Mouse (Mus musculus) forebrain, embryonic 11.5 days (tissue): Measurements from ENCODE around the gene Col6a1. TPM values are rescaled to one million over a fixed set of nuclear protein-coding genes. Genes with fewer than 3 reads are reported as not detected.
A peak's percentile ranks its signal among the peaks of the same experiment; 100 is the strongest.

Source experiments
- ATAC-seq: fragments of 200-750 bp; cut with Nextera tagmentation; replicated peaks from 2 replicates; pipeline ENCODE4 v1.8.0; 2017; ENCODE audit warnings: moderate TSS enrichment; ENCODE audit not compliant: low FRiP score
- DNase-seq: peaks from one replicate; pipeline ENCODE4 v3.0.0-alpha.2; 2017; ENCODE audit warnings: low spot score
- H3K27ac ChIP-seq: fragments of 300-500 bp; sonication (generic); 2 replicates; pipeline ENCODE4 v1.5.1; 2014; ENCODE audit warnings: low read depth, low read length
- H3K27me3 ChIP-seq: fragments of 300-500 bp; sonication (generic); 2 replicates; pipeline ENCODE4 v1.6.1; 2014; ENCODE audit warnings: mild to moderate bottlenecking, low read length, mixed read lengths; ENCODE audit not compliant: control insufficient read depth, insufficient read depth
- H3K36me3 ChIP-seq: fragments of 300-500 bp; sonication (generic); 2 replicates; pipeline ENCODE4 v1.6.1; 2014; ENCODE audit warnings: mild to moderate bottlenecking, low read length, moderate library complexity, mixed read lengths; ENCODE audit not compliant: control insufficient read depth, insufficient read depth
- H3K4me1 ChIP-seq: fragments of 300-500 bp; sonication (generic); replicated peaks from 2 replicates; pipeline ENCODE4 v1.6.1; 2014; ENCODE audit warnings: low read length, mixed read lengths; ENCODE audit not compliant: control insufficient read depth, insufficient read depth
- H3K4me2 ChIP-seq: fragments of 300-500 bp; sonication (generic); 2 replicates; pipeline ENCODE4 v1.6.1; 2014; ENCODE audit warnings: low read depth, mild to moderate bottlenecking, low read length, moderate library complexity, mixed read lengths; ENCODE audit not compliant: severe bottlenecking
- H3K4me3 ChIP-seq: fragments of 300-500 bp; sonication (generic); 2 replicates; pipeline ENCODE4 v1.5.1; 2014; ENCODE audit warnings: low read depth, low read length
- H3K9ac ChIP-seq: fragments of 300-500 bp; sonication (generic); 2 replicates; pipeline ENCODE4 v1.6.1; 2014; ENCODE audit warnings: low read length
- H3K9me3 ChIP-seq: fragments of 300-500 bp; sonication (generic); 2 replicates; pipeline ENCODE4 v1.6.1; 2016; ENCODE audit warnings: low read length, mixed read lengths; ENCODE audit not compliant: control insufficient read depth
- WGBS: fragments of 180-500 bp; shearing (Covaris S2); extraction: QIAGEN DNeasy Blood & Tissue Kit; methylation state at CpG from one replicate; pipeline ENCODE4 v1.1.7; 2014; 5-methylcytosine and 5-hydroxymethylcytosine counted together
- polyA plus RNA-seq: library from polyadenylated mRNA; unstranded; fragments of >200 nt; fragmentation: Nextera tagmentation; extraction: Ambion mirVana; gene quantifications from 2 replicates; pipeline ENCODE4 v1.2.1, GENCODE M21; 2014

Col6a1 gene
- 8.6 and 11.3 TPM in 2 replicates for polyA plus RNA-seq

GRCm38 (mm10) chr10:76725682-76726285, at the start of gene Col6a1:
Gene Col6a1, minus strand, starts transcription at chr10:76726168.
- Histone ChIP-seq H3K4me3 (no peak within 1 kb of the TSS), H3K4me1 (no peaks in the 10 kb centered on the region), H3K27ac (no peak within 1 kb of the TSS), H3K9me3 (no peaks in the 10 kb centered on the region), H3K36me3 (no peaks in the 10 kb centered on the region), H3K4me2 (no peak within 1 kb of the TSS), H3K27me3 (no peaks in the 10 kb centered on the region), H3K9ac (no peak within 1 kb of the TSS)
- DNase-seq (no peak), ATAC-seq (no peak)
- 35% methylated on average over 9 of the region's 9 CpGs for WGBS

DNA sequence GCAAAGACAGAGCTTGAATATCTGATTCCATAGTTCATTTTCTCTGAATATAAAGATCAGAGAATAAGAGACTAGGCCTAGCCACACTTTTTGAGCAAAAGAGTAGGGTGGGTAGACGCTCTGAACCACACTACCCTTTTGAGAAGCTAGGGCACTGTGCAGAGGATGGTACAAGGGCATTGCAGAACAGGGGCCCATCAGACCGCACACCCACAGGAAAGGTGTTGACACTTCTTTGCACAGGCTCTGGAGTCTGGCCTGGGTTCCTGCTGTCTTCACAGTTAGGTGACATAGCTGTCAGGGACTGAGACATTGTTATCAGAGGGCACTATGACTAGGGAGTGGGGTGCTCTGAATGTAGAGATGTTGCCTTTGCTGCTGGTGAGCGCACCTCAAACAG, 45.7 kb upstream of the Col6a1 start:
- Histone ChIP-seq H3K4me3 (no peak overlapping the region), H3K4me2 (no peak overlapping the region), H3K4me1 (no peaks in the 10 kb centered on the region), H3K27ac (no peak overlapping the region), H3K27me3 (no peaks in the 10 kb centered on the region), H3K9ac (no peak overlapping the region), H3K36me3 (no peaks in the 10 kb centered on the region), H3K9me3 (no peaks in the 10 kb centered on the region)
- DNase-seq (no peak), ATAC-seq (no peak)
- WGBS = 89% methylated on average over 3 of the region's 3 CpGs

GRCm38 (mm10) chr10:76771086-76771485, 45.1 kb upstream of the Col6a1 start:
- no peak overlapping the region for H3K9ac ChIP-seq
- 59% methylated on average over 5 of the region's 5 CpGs for WGBS

GRCm38 (mm10) chr10:76769581-76769980, 43.6 kb upstream of the Col6a1 start:
- H3K9ac ChIP-seq = no peak overlapping the region
- no peak for ATAC-seq
- DNase-seq = no peak
- no peaks in the 10 kb centered on the region for H3K9me3 ChIP-seq
- no peaks in the 10 kb centered on the region for H3K27me3 ChIP-seq
- H3K27ac ChIP-seq = no peak overlapping the region
- WGBS = 89% methylated on average over 6 of the region's 6 CpGs
- no peak overlapping the region for H3K4me2 ChIP-seq
- H3K36me3 ChIP-seq = no peaks in the 10 kb centered on the region
- H3K4me1 ChIP-seq = no peaks in the 10 kb centered on the region
- no peak overlapping the region for H3K4me3 ChIP-seq

More at GRCm38 (mm10) chr10:76771086-76771485, 45.1 kb upstream of the Col6a1 start:
- no peak for ATAC-seq
- Histone ChIP-seq H3K9me3 (no peaks in the 10 kb centered on the region), H3K4me1 (no peaks in the 10 kb centered on the region), H3K27ac (no peak overlapping the region), H3K4me3 (no peak overlapping the region), H3K36me3 (no peaks in the 10 kb centered on the region), H3K4me2 (no peak overlapping the region), H3K27me3 (no peaks in the 10 kb centered on the region)
- peak; percentile 49 for DNase-seq

DNA sequence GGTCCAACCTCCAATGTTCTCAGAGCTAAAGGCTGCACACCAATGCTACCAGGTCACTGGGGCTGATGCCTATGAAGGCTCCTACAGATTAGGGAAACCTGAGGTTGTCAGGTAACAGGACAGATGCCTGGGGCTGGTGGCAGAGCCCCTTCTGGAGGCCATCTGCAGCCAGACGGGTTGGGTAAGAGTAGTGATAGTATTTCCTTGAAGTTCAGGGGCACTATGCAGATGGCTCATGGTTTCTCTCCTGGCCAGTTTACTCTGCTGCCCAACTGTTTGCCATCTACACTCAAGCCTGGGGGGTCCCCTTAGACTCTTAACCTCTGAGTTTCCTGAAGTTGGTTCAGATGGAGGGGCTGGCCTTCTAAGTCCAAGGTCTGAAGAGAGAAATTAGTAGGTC, 40.2 kb upstream of the Col6a1 start:
- no peak for ATAC-seq

DNA sequence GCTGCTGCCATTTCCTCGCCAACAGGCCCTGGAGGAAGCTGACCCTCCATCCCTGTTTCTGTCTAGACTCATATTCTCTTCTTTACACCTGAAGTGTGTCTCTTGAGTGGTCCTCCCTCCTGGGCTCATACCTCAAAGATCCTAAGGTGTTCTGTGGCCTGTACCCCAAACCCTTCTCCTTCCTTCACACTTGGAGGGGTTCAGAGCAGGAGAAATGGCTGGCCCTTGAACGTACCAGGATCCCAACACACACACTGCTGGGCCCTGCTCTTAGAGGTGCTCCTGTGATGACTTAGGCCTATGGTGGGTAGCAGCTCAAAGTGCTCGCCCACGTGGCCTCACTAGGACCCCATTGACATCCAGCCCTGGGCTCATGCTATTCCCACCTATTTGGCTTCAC, 39.0 kb upstream of the Col6a1 start:
- Histone ChIP-seq H3K9ac (no peak overlapping the region), H3K27me3 (no peaks in the 10 kb centered on the region), H3K4me1 (no peaks in the 10 kb centered on the region), H3K9me3 (no peaks in the 10 kb centered on the region), H3K27ac (no peak overlapping the region), H3K4me3 (no peak overlapping the region), H3K4me2 (no peak overlapping the region), H3K36me3 (no peaks in the 10 kb centered on the region)
- WGBS = 90% methylated on average over 4 of the region's 4 CpGs
- no peak for ATAC-seq
- DNase-seq = peak; percentile 43

More for the DNA sequence above, 40.2 kb upstream of the Col6a1 start:
- 85% methylated on average over 1 of the region's 1 CpGs for WGBS
- Histone ChIP-seq H3K4me2 (no peak overlapping the region), H3K27ac (no peak overlapping the region), H3K4me3 (no peak overlapping the region), H3K4me1 (no peaks in the 10 kb centered on the region), H3K9ac (no peak overlapping the region), H3K36me3 (no peaks in the 10 kb centered on the region), H3K27me3 (no peaks in the 10 kb centered on the region), H3K9me3 (no peaks in the 10 kb centered on the region)
- no peak for DNase-seq

- H3K36me3 ChIP-seq = no peaks in the 10 kb centered on the region
- H3K4me1 ChIP-seq = no peaks in the 10 kb centered on the region
- H3K27me3 ChIP-seq = no peaks in the 10 kb centered on the region
- DNase-seq = peak; percentile 24
- H3K9ac ChIP-seq = no peak overlapping the region
- H3K27ac ChIP-seq = no peak overlapping the region
- no peak overlapping the region for H3K4me3 ChIP-seq
- ATAC-seq = no peak
- no peaks in the 10 kb centered on the region for H3K9me3 ChIP-seq
- WGBS = 92% methylated on average over 12 of the region's 12 CpGs
- H3K4me2 ChIP-seq = no peak overlapping the region
Measured at GRCm38 (mm10) chr10:76763016-76763415, 37.0 kb upstream of the Col6a1 start.

DNA sequence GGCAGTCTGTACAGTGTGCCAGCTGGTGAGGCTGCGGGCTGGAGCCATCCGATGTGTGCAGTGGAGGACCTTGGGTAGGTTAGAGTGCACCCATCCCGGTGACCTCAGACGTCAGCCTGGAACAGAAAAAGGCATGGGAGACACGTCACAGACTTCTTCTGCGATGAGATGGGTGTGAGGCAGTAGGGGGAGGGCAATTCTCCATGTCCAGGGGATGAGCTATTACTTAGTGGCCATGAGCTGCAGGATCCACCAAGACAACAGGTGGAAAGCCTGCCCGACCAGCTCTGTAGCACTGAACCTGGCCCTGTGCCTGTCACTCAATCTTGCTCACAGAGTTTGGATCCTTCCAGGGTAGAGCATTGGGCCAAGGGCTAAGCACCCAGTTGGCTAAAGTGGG, 36.4 kb upstream of the Col6a1 start:
- no peaks in the 10 kb centered on the region for H3K4me1 ChIP-seq
- no peaks in the 10 kb centered on the region for H3K9me3 ChIP-seq
- H3K4me2 ChIP-seq = no peak overlapping the region
- H3K4me3 ChIP-seq = no peak overlapping the region
- DNase-seq (peak; percentile 36), ATAC-seq (no peak)
- H3K9ac ChIP-seq = no peak overlapping the region
- 91% methylated on average over 7 of the region's 7 CpGs for WGBS
- H3K27ac ChIP-seq = no peak overlapping the region
- no peaks in the 10 kb centered on the region for H3K36me3 ChIP-seq
- no peaks in the 10 kb centered on the region for H3K27me3 ChIP-seq

- H3K9me3 ChIP-seq = no peaks in the 10 kb centered on the region
- H3K4me2 ChIP-seq = no peak overlapping the region
- H3K4me3 ChIP-seq = no peak overlapping the region
- no peak overlapping the region for H3K9ac ChIP-seq
- WGBS = 91% methylated on average over 5 of the region's 5 CpGs
- no peaks in the 10 kb centered on the region for H3K36me3 ChIP-seq
- no peak overlapping the region for H3K27ac ChIP-seq
- ATAC-seq = no peak
- DNase-seq = no peak
- H3K27me3 ChIP-seq = no peaks in the 10 kb centered on the region
- no peaks in the 10 kb centered on the region for H3K4me1 ChIP-seq
Measured at GRCm38 (mm10) chr10:76759878-76760277, 33.9 kb upstream of the Col6a1 start.
